13 mouse cellular contexts compared by ENCODE assay signal in genomic region chr8:61617651-61618050, GRCm38 (mm10).
"Had no signal": no experiment of that assay in that cellular context is flagged by ENCODE, and none has a peak within 500 bp of the region (broad histone marks: within the 10 kb centered on the region; RNA-seq: fewer than 3 reads in every experiment).

No protein-coding gene starts in this region.

- H3K9ac ChIP-seq: limb, embryonic 12.5 days; liver, embryonic 13.5 days; liver, postnatal 0 days; midbrain, embryonic 13.5 days; stomach, embryonic 15.5 days had no signal

- H3K4me3 ChIP-seq: layer of hippocampus, adult 2 months; limb, embryonic 12.5 days; liver, embryonic 13.5 days; midbrain, embryonic 13.5 days; stomach, embryonic 15.5 days had no signal

- H3K27me3 ChIP-seq: limb, embryonic 12.5 days; liver, embryonic 13.5 days; midbrain, embryonic 13.5 days; stomach, embryonic 15.5 days had no signal

- H3K27ac ChIP-seq: kidney, postnatal 0 days; layer of hippocampus, adult 2 months; liver, embryonic 13.5 days; midbrain, embryonic 13.5 days; stomach, embryonic 15.5 days had no signal

- H3K4me2 ChIP-seq: limb, embryonic 12.5 days; liver, embryonic 13.5 days; midbrain, embryonic 13.5 days; stomach, embryonic 15.5 days had no signal

- ATAC-seq: liver, postnatal 0 days; midbrain, embryonic 13.5 days had no signal

- DNase-seq: kidney, postnatal 36 days; liver; liver, embryonic 13.5 days; liver, postnatal 0 days; lung, postnatal 36 days; right cerebral cortex, postnatal 14 days; thymus, adult 2 months; thymus, postnatal 25 days had no signal

- H3K9me3 ChIP-seq: limb, embryonic 12.5 days; liver, embryonic 13.5 days; midbrain, embryonic 13.5 days; stomach, embryonic 15.5 days had no signal

- H3K36me3 ChIP-seq: limb, embryonic 12.5 days; liver, embryonic 13.5 days; midbrain, embryonic 13.5 days; stomach, embryonic 15.5 days had no signal

- H3K4me1 ChIP-seq: liver, embryonic 13.5 days; midbrain, embryonic 13.5 days; stomach, embryonic 15.5 days had no signal
